Mouse (Mus musculus) midbrain, embryonic 16.5 days (tissue): ENCODE measurements around the gene Col4a4. TPM values are rescaled to one million over a fixed set of nuclear protein-coding genes. Genes with fewer than 3 reads are reported as not detected.
A peak's percentile ranks its signal among the peaks of the same experiment; 100 is the strongest.

ENCODE experiments used
- ATAC-seq: fragments of 200-750 bp; cut with Nextera tagmentation; 2 replicates; pipeline ENCODE4 v1.8.0; 2017; ENCODE audit warnings: moderate TSS enrichment
- H3K27ac ChIP-seq: fragments of 300-500 bp; sonication (generic); 2 replicates; pipeline ENCODE4 v1.5.1; 2014; ENCODE audit warnings: mild to moderate bottlenecking, low read length, mixed read lengths
- H3K27me3 ChIP-seq: fragments of 300-500 bp; sonication (generic); 2 replicates; pipeline ENCODE4 v1.6.1; 2014; ENCODE audit warnings: low read depth, low read length, mixed read lengths; ENCODE audit not compliant: control insufficient read depth, insufficient read depth
- H3K36me3 ChIP-seq: fragments of 300-500 bp; sonication (generic); 2 replicates; pipeline ENCODE4 v1.6.1; 2014; ENCODE audit warnings: mild to moderate bottlenecking, low read length, moderate library complexity, mixed read lengths; ENCODE audit not compliant: control insufficient read depth, insufficient read depth
- H3K4me1 ChIP-seq: fragments of 300-500 bp; sonication (generic); 2 replicates; pipeline ENCODE4 v1.6.1; 2014; ENCODE audit warnings: mild to moderate bottlenecking, low read length, mixed read lengths; ENCODE audit not compliant: control insufficient read depth, insufficient read depth
- H3K4me2 ChIP-seq: fragments of 300-500 bp; sonication (generic); 2 replicates; pipeline ENCODE4 v1.6.1; 2014; ENCODE audit warnings: mild to moderate bottlenecking, low read length, mixed read lengths
- H3K4me3 ChIP-seq: fragments of 300-500 bp; sonication (generic); 2 replicates; pipeline ENCODE4 v1.5.1; 2014; ENCODE audit warnings: low read depth, mild to moderate bottlenecking, low read length, moderate library complexity, mixed read lengths
- H3K9ac ChIP-seq: fragments of 300-500 bp; sonication (generic); 2 replicates; pipeline ENCODE4 v1.6.1; 2014; ENCODE audit warnings: low read depth, low read length, mixed read lengths
- H3K9me3 ChIP-seq: fragments of 300-500 bp; sonication (generic); replicated peaks from 2 replicates; pipeline ENCODE4 v1.6.1; 2014; ENCODE audit warnings: mild to moderate bottlenecking, low read length, mixed read lengths; ENCODE audit not compliant: control insufficient read depth, poor library complexity, severe bottlenecking
- WGBS: fragments of 180-500 bp; shearing (Covaris S2); extraction: QIAGEN DNeasy Blood & Tissue Kit; methylation state at CpG from one replicate; pipeline ENCODE4 v1.1.7; 2014; 5-methylcytosine and 5-hydroxymethylcytosine counted together
- polyA plus RNA-seq: library from polyadenylated mRNA; unstranded; fragments of >200 nt; fragmentation: Nextera tagmentation; extraction: Ambion mirVana; gene quantifications from 2 replicates; pipeline ENCODE4 v1.2.1, GENCODE M21; 2015

Col4a4 gene
- 0.11 and 0.25 TPM in 2 replicates for polyA plus RNA-seq

GRCm38 (mm10) chr1:82586713-82587399 lies at the start of gene Col4a4, which contains the start of gene Col4a3:
TSS of gene Col4a4 (minus strand) at chr1:82586849.
TSS of gene Col4a3 (plus strand) at chr1:82586921.
- H3K36me3 ChIP-seq, result no peaks in the 10 kb centered on the region
- H3K27me3 ChIP-seq, result peaks cover 6% of the 10 kb centered on the region
- peak within 1 kb of the TSS; percentile 54 for H3K9ac ChIP-seq
- no peaks in the 10 kb centered on the region for H3K9me3 ChIP-seq
- peaks cover 6% of the 10 kb centered on the region for H3K4me1 ChIP-seq
- peak; percentile 75; the same call in 1 of the 2 replicates for ATAC-seq
- no peak within 1 kb of the TSS for H3K27ac ChIP-seq
- 4% methylated on average over 33 of the region's 34 CpGs for WGBS
- peak within 1 kb of the TSS; percentile 76 for H3K4me2 ChIP-seq
- H3K4me3 ChIP-seq, result peak within 1 kb of the TSS; percentile 37

DNA sequence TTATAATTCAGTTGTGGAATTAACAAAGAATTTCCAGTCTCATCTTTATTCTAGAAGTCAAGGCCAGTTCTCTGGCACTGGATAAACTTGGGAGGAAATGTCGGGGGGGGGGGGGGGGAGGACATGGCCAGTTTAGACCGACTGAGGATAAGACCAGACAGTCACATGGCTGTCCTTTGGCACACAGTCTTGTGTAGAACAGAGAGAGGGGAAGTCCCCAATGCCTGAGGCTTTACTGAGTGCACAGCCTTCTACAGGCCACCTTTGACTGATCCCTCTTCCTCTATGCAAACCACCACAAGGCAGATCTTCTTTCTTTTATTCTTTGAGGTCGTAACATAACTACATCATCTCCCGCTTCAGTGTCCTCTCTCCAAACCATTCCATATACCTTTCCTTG lies 49.7 kb upstream of the Col4a4 start:
- Histone ChIP-seq H3K4me2 (no peak overlapping the region), H3K9me3 (no peaks in the 10 kb centered on the region), H3K4me1 (no peaks in the 10 kb centered on the region), H3K27ac (no peak overlapping the region), H3K9ac (no peak overlapping the region), H3K27me3 (no peaks in the 10 kb centered on the region), H3K36me3 (no peaks in the 10 kb centered on the region), H3K4me3 (no peak overlapping the region)
- ATAC-seq, result no peak
- 85% methylated on average over 4 of the region's 4 CpGs for WGBS

DNA sequence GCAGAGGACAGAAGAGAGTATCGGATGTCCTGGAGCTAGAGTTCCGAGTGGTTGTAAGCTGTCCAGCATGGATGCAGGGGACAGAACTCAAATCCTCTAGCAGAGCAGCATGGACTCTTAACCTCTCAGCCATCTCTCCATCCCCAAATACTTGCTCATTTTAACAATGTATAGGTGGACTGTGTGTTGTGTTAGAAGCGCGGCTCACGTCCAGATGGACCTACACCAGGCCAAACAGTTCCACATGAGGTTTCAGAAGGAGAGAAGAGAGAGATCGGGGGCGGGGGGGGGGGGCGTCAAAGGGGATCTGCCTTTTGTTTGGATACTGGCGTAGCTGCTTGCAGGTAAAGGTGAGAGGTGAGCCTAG lies 48.6 kb upstream of the Col4a4 start:
- no peak overlapping the region for H3K27ac ChIP-seq
- no peaks in the 10 kb centered on the region for H3K9me3 ChIP-seq
- no peak overlapping the region for H3K4me3 ChIP-seq
- H3K4me1 ChIP-seq, result no peaks in the 10 kb centered on the region
- 94% methylated on average over 8 of the region's 9 CpGs for WGBS
- H3K36me3 ChIP-seq, result no peaks in the 10 kb centered on the region
- no peak overlapping the region for H3K4me2 ChIP-seq
- no peak for ATAC-seq
- H3K9ac ChIP-seq, result no peak overlapping the region
- no peaks in the 10 kb centered on the region for H3K27me3 ChIP-seq

DNA sequence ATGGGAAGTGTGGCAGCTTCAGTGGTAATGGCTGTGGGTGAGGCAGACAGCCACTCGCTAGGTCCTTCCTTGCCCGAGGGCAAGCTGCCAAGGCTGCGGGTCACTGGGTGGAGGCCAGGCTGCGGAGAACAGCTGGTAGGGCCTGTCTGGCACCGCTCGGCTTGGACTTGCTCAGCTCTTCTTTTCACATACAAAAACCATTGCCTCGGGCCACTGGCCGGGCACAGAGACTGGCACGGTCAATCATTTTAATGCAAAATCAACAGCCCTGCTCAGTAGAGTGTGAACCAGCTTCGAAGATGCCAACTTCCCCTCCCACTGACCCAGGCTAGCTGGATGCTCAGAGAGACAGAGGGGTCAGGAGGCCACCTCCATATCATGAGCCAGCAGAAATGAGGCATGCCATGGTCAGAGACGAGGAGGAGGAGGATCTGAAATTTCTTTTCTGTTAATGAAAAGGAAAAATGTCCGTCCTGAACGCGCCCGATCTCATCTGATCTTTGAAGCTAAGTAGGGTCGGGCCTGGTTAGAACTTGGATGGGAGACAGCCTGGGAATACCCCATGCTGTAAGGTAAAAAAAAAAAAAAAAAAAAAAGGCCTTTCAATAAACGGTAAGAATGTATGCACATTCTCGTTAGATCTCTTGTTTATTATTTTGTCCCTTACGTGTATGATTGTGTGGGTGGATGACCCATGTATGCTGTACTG lies 48.0 kb upstream of the Col4a4 start:
- no peak overlapping the region for H3K4me3 ChIP-seq
- no peaks in the 10 kb centered on the region for H3K36me3 ChIP-seq
- no peak overlapping the region for H3K27ac ChIP-seq
- H3K9ac ChIP-seq, result no peak overlapping the region
- 76% methylated on average over 19 of the region's 19 CpGs for WGBS
- no peaks in the 10 kb centered on the region for H3K9me3 ChIP-seq
- H3K4me1 ChIP-seq, result no peaks in the 10 kb centered on the region
- no peak overlapping the region for H3K4me2 ChIP-seq
- peak; percentile 67 for ATAC-seq
- H3K27me3 ChIP-seq, result no peaks in the 10 kb centered on the region

DNA sequence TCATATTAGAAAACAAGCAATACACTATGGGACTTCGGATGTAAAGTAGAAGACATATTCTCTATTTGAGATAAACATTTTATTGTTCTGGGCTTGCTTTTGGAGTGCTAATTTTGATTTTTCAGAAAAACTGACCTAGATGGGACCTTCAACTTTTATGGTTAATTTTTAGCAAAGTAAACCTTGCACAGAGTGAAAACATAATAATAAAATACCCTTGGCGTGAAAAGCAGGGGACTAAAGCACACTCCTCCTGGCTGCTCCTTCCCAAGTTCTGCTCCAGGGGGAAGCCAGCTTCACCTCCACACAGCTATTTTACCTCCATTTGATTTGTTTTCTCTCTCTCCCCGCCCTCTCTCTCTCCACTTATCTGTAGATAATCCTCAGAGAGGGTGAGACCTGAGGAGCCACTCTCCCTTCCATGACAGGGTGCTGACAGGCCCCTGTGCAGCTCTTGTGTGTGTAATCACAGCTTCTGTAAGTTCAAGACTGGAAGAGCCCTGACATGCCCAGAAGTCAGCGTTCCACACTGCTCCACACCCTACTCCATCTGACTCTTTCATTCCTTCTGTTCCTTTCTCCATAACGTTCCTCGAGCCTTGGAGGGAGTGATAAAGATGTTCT lies 44.6 kb upstream of the Col4a4 start:
- no peak overlapping the region for H3K4me2 ChIP-seq
- H3K27me3 ChIP-seq, result no peaks in the 10 kb centered on the region
- no peak overlapping the region for H3K4me3 ChIP-seq
- H3K9me3 ChIP-seq, result no peaks in the 10 kb centered on the region
- H3K9ac ChIP-seq, result no peak overlapping the region
- H3K36me3 ChIP-seq, result no peaks in the 10 kb centered on the region
- H3K4me1 ChIP-seq, result no peaks in the 10 kb centered on the region
- ATAC-seq, result no peak
- no peak overlapping the region for H3K27ac ChIP-seq
- WGBS, result 80% methylated on average over 6 of the region's 6 CpGs

DNA sequence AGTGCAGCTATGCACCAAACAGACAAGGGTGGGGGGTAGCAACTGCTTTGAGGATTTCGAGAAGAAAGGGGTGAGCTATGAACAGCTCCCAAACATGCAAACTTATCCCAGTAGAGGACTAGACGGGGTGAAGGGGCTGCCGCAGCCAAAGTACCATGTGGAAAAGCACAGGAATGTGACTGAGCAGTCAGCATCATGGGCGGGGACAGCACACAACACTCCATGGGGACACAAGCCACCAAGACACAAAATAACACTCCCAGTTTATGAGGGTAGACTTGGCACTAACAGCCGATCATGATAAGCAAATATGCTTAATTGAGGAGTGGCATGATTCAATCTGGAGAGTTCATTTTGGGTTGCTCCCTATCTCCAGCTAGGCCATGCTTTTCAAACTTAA lies 42.8 kb upstream of the Col4a4 start:
- H3K27me3 ChIP-seq, result no peaks in the 10 kb centered on the region
- no peak overlapping the region for H3K27ac ChIP-seq
- no peak for ATAC-seq
- no peaks in the 10 kb centered on the region for H3K4me1 ChIP-seq
- H3K4me3 ChIP-seq, result no peak overlapping the region
- no peaks in the 10 kb centered on the region for H3K9me3 ChIP-seq
- no peak overlapping the region for H3K9ac ChIP-seq
- no peaks in the 10 kb centered on the region for H3K36me3 ChIP-seq
- H3K4me2 ChIP-seq, result no peak overlapping the region
- WGBS, result 89% methylated on average over 5 of the region's 5 CpGs

GRCm38 (mm10) chr1:82627652-82628051 lies 41.0 kb upstream of the Col4a4 start:
- Histone ChIP-seq H3K9me3 (no peaks in the 10 kb centered on the region), H3K27ac (no peak overlapping the region), H3K36me3 (no peaks in the 10 kb centered on the region), H3K4me1 (no peaks in the 10 kb centered on the region), H3K4me2 (no peak overlapping the region), H3K27me3 (no peaks in the 10 kb centered on the region), H3K4me3 (no peak overlapping the region), H3K9ac (no peak overlapping the region)
- no peak for ATAC-seq
- 82% methylated on average over 4 of the region's 4 CpGs for WGBS

DNA sequence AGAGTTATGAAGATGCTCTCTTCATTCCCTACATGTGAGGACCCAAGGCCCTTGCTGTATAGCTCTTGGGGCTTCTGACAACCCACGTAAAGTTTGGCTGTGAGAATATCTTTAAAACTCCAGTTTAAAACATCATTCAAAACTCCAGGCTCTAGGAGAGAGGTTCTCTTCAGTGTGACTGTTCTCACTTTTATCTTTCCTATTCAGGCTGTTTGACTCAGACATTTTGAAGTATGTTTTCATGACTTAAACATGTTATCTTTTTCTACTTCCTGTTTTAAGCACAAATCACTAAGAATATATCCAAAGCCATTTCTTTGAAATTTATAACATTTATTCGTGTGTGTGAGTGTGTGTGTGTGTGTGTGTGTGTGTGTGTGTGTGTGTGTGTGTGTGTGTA lies 38.8 kb upstream of the Col4a4 start:
- 85% methylated on average over 2 of the region's 2 CpGs for WGBS
- no peaks in the 10 kb centered on the region for H3K9me3 ChIP-seq
- ATAC-seq, result no peak
- no peak overlapping the region for H3K4me2 ChIP-seq
- no peak overlapping the region for H3K4me3 ChIP-seq
- H3K36me3 ChIP-seq, result no peaks in the 10 kb centered on the region
- H3K27me3 ChIP-seq, result no peaks in the 10 kb centered on the region
- H3K9ac ChIP-seq, result no peak overlapping the region
- no peaks in the 10 kb centered on the region for H3K4me1 ChIP-seq
- no peak overlapping the region for H3K27ac ChIP-seq

- Histone ChIP-seq H3K9ac (no peak overlapping the region), H3K4me2 (no peak overlapping the region), H3K9me3 (no peaks in the 10 kb centered on the region), H3K36me3 (no peaks in the 10 kb centered on the region), H3K27me3 (no peaks in the 10 kb centered on the region), H3K4me3 (no peak overlapping the region), H3K4me1 (no peaks in the 10 kb centered on the region), H3K27ac (no peak overlapping the region)
- no peak for ATAC-seq
- WGBS, result 83% methylated on average over 6 of the region's 6 CpGs
Observed at GRCm38 (mm10) chr1:82624934-82625333, 38.3 kb upstream of the Col4a4 start.
